Mouse (Mus musculus): ENCODE results near the gene Tmprss13. TPM values are rescaled to one million over a fixed set of nuclear protein-coding genes. Genes with fewer than 3 reads are reported as not detected.
A peak's percentile ranks its signal among the peaks of the same experiment; 100 is the strongest.

The Tmprss13 gene
- total RNA-seq, 2 experiments from 2014 or later, result not detected

DNA sequence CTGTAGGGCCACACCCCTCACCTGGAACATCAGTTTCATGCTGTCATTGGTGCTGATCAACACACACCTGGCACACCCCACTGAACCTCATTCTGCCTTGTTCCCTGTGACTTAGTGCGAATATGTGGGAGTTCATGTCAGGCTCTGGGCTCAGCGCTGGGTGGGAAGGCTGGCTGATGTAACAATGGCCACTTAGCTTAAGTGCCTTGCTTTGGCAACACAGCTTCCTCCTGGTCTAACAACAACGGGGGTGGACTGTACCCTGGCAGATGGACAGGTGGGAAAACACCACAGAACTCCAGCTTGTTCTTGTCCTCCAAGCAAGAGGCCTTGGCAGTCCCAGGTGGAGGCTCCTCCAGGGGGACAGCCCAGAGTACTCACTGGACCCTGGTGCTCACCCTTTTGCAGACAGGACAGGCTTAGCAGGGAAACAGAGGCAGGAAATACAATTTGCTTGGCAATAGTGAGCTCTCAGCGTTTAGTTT is 3.1 kb downstream of the Tmprss13 start:
- intact Hi-C loops (cut with DNase I), result no loop called here
- no peak for DNase-seq (ENCODE audit: low spot score in 2 of 2)

DNA sequence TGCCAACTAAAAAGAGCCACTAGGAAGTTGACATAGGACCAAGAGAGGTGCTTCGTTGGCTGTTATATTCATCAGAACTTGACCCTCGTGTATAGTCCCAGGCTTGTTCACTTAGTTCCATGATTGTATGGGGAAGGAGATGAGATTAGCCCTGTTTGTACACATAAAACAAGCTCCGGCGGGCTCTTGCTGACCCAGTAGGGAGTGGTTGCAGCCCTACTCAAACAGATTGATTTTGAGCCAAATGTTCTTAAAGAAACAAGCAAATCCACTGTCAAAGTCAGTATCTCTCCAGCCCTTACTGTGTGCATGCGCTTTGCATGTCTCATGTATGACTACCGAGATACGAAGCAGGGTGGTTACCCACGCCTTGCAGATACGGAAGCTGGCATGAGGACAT is 7.5 kb downstream of the Tmprss13 start:
- intact Hi-C loops (cut with DNase I), result no loop called here
- DNase-seq (ENCODE audit: low spot score in 2 of 2), result no peak

- intact Hi-C loops (cut with DNase I), result no loop called here
- no peak for DNase-seq (ENCODE audit: low spot score in 2 of 2)
Observed at GRCm38 (mm10) chr9:45328263-45328662, 9.4 kb downstream of the Tmprss13 start.

DNA sequence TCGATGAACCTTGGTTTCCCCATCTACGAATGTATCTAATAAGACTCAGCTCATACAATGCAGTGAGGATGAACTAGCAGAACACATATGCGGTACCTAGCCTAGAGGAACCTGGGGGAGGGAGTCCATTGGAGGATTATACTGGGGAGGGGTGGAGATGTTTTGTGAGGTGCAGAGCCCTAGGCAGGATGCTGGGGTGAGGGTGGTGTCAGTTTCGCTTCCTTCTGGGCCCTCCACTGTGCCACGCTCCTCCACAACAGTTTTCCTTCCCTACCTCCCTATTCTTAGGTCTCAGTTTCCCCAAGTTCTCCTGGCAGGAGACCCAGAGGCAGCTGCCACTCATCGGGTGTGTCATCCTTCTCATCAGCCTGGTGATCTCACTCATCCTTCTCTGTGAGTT is 10.7 kb downstream of the Tmprss13 start:
- intact Hi-C loops (cut with DNase I), result no loop called here
- DNase-seq (ENCODE audit: low spot score in 2 of 2), result no peak

- intact Hi-C loops (cut with DNase I), result no loop called here
- DNase-seq (ENCODE audit: low spot score in 2 of 2), result no peak
Observed at GRCm38 (mm10) chr9:45337406-45337805, 18.5 kb downstream of the Tmprss13 start.

DNA sequence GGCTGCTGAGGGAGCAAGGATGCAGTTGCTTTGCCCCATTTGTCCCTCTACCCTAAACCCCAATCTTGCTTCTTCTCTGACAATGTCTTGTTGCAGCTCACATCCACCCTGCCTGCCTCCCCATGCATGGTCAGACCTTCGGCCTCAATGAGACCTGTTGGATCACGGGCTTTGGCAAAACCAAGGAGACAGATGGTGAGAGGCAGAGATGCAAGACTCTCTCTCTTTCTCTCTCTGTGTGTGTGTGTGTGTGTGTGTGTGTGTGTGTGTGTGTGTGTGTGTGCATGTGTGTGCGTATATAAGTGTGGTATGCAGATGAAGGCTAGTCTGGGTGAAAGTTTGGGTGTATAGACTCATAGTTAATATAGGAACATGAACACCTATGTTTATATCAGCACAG is 24.2 kb downstream of the Tmprss13 start:
- intact Hi-C loops (cut with DNase I), result no loop called here
- no peak for DNase-seq (ENCODE audit: low spot score in 2 of 2)

- intact Hi-C loops (cut with DNase I), result loop anchor here (1.0 kb wide), 1 partner anchor 43 kb away; no protein-coding TSS in a partner anchor
Observed at GRCm38 (mm10) chr9:45345516-45345915, 26.6 kb downstream of the Tmprss13 start.

GRCm38 (mm10) chr9:45346276-45346675 is 27.4 kb downstream of the Tmprss13 start:
- intact Hi-C loops (cut with DNase I), result no loop called here
- DNase-seq (ENCODE audit: low spot score in 2 of 2), result peak in 1 of 2 experiments; percentile 14

More at GRCm38 (mm10) chr9:45345516-45345915, 26.6 kb downstream of the Tmprss13 start:
- peak; percentile 21 to 47 for DNase-seq (ENCODE audit: low spot score in 2 of 2)

DNA sequence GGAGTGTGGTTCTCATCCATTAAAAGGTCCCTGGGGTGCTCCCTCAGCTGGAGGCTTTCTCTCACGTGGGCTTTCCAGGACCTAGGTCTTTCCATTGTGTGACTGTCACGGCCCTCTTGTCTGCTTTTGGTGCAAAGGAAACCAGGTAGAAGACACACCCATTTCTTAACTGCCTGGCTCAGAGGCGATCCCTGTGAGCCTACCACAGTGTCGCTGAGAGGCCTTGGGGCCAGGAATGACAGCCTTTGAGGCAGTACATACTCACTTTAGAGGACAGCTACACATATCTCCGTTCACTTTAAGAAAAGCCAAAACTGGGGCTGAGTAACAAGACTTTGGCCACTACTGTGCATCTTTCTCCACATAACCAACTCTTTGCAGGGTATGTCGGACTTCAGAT is 29.7 kb downstream of the Tmprss13 start:
- no peak for DNase-seq (ENCODE audit: low spot score in 2 of 2)
- intact Hi-C loops (cut with DNase I), result no loop called here

DNA sequence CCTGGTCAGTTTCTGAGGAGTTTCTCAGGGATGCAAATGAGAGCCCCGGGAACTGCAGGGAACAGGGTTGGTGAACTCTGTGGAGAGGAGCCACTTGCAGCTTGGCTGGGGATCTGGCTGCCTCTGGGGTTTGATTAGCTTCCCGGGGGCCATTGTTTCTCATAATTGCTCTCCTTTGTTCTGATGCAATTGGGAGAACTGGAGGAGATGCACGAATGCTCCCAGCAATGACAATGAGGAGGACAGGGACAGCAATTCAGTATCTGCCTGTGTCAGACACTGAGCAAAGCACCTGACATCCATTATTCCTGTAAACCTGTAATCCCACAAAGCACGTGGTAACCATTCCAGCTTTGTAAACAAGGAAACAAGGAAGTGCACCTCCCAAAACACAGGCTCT is 30.3 kb downstream of the Tmprss13 start:
- intact Hi-C loops (cut with DNase I), result no loop called here

DNA sequence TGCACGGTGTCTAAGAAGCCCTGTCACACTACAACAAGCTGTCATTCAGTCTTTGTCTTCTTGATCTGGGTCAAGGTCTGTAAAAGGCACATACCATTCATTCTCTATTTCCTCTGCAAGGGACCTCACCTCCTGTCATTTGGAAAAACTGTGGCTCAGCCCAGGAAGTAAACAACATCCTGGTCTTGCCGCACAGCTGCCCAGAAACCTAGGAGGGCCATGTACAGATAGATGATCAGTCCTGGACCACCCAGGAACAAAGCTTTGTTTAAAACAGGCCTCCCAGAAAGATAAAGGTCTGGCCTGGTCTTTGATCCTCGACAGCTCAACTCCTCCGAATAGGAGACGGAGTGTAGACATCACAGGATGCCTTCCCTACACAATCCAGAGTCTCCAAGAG is 31.0 kb downstream of the Tmprss13 start:
- no peak for DNase-seq (ENCODE audit: low spot score in 2 of 2)
- intact Hi-C loops (cut with DNase I), result no loop called here

More for the DNA sequence above, 30.3 kb downstream of the Tmprss13 start:
- no peak for DNase-seq (ENCODE audit: low spot score in 2 of 2)

- DNase-seq (ENCODE audit: low spot score in 2 of 2), result no peak
- intact Hi-C loops (cut with DNase I), result no loop called here
Observed at GRCm38 (mm10) chr9:45355192-45355591, 36.3 kb downstream of the Tmprss13 start.

DNA sequence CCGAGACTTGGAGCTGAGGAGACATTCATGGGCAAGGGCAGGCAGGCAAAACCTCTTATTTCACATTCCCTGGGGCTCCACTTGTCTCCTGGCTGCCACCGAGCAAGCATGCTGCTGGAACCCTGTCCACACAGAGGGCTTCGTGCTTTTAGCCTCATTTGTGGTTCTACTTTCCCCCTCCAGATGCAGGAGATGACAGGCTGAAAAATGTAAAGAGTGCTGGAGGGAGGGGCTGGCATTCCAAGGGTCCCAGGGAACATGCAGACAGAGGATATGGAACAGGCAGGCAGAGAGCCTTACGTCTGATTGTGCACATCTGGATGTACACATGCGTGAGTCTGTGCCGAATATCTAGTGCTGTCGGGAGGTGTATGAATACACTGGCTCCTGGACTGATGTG is 39.5 kb downstream of the Tmprss13 start:
- no peak for DNase-seq (ENCODE audit: low spot score in 2 of 2)
- intact Hi-C loops (cut with DNase I), result no loop called here

DNA sequence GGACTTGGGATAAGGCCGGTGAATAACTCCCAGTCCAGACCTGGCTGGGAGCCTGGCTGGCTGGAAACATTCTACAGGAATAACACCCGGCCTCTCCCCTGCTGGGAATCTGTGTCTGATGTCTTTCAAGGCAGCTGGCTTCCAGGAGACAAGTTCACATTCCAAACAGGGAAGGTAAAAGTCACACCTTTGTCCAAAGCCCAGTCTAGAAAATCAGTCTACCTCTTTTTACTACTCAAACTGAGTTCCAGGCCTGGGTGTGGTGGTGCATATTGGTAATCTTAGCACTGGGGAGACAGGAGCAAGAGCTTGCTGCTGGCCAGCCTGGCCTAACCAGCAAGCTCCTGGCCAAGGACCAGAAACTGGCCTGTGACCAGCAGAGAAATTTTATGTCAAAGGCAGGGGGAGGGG is 43.2 kb downstream of the Tmprss13 start:
- intact Hi-C loops (cut with DNase I), result no loop called here
- no peak for DNase-seq (ENCODE audit: low spot score in 2 of 2)

- intact Hi-C loops (cut with DNase I), result no loop called here
- DNase-seq (ENCODE audit: low spot score in 2 of 2), result no peak
Observed at GRCm38 (mm10) chr9:45363639-45364214, 44.8 kb downstream of the Tmprss13 start.

DNA sequence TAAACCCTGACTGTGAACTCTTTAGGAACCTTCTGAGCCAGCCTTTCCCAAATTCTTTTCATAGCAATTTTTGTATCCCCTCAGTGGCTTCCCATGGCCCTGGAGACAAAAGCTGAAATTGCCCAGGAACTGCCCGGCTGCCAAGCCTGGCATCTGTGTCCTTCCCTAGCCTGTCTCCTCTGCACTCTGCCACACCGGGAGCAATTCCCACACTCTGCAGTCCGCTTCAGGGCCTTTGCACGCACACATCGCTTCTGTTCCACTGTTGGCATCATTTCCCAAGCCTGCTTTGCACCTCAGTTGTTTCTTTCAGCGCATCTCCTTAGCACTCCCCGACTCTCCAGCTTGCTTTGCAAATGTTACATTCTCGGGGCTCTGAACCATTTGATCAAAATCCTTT is 48.8 kb downstream of the Tmprss13 start:
- no peak for DNase-seq (ENCODE audit: low spot score in 2 of 2)
- intact Hi-C loops (cut with DNase I), result no loop called here

DNA sequence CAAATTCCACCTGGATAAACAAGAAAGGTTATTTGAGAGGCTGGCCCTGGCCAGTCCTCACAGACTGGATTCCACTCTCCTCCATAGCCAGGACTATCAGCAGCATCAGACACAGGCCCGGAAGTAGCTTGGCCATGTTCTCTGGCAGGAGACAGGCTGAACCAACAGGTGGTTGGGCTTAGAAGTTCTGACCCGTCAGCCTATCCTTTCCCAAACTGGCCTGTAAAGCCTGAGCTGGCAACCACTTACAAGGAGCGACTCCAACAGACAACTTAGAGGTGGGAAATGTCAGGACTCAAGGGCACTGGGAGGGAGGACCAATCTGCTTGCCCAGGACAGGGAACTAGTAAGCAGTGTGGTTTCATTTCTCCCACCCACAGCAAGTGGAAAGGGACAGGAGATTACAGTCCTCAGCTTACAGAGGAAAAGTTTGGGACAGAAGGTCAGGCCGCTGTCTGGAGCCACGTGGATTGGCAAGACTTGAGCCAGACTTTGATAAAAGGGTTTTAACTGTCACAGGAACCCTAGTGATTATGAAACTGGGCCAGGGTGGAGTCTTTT is 49.5 kb downstream of the Tmprss13 start:
- intact Hi-C loops (cut with DNase I), result no loop called here
- DNase-seq (ENCODE audit: low spot score in 2 of 2), result no peak

DNA sequence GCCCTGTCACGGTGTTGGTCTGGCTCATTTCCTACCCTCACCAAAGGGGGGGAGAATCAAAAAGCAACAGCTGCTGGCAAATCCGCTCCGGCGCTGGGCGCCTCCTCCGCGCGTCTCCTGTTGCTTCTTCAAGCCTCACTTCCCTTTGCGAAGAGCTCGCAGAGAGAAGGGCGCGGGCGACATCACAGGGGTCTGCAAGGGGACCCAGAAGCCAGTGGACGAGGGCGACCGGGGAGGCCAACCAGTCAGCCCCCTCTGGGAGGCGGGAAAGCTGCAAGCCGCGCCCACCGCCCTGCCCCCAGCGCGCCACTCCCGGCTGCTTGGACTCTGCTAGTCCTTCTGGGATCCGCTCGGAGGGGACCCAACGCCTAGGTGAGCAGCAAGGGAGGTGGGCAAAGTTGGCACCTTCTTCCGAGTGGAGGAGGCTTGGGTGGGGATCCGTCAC is 51.2 kb downstream of the Tmprss13 start, which contains the start of gene Fxyd6:
Gene Fxyd6, plus strand, starts transcription at position 69 of the 445 bp plus-strand sequence.
- intact Hi-C loops (cut with DNase I), result no loop called here
- DNase-seq (ENCODE audit: low spot score in 2 of 2), result peak; percentile 50 to 51

- intact Hi-C loops (cut with DNase I), result no loop called here
- DNase-seq (ENCODE audit: low spot score in 2 of 2), result no peak
Observed at GRCm38 (mm10) chr9:45370616-45371336, 51.9 kb downstream of the Tmprss13 start.

GRCm38 (mm10) chr9:45371337-45371707 is 52.4 kb downstream of the Tmprss13 start:
- intact Hi-C loops (cut with DNase I), result no loop called here
- peak; percentile 19 to 55 for DNase-seq (ENCODE audit: low spot score in 2 of 2)

DNA sequence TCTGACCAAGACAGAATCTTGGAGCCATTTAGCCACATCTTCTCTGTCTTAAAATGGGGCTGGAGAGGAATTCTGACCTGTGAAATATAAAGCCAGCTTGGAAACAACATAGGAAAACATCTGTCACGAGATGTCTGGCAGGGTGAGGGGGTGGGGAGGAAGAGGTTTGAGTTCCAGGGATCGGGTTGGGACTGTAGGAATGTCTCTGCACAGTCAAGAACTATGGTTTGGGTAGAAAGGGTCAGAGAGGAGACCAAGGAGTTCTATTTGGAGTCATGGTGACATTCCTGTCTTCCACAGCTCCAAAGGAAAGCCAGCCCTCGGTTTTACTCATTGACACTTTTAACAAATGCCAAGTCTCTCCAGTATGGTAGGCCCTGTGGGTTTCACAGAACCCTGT is 55.0 kb downstream of the Tmprss13 start:
- DNase-seq (ENCODE audit: low spot score in 2 of 2), result no peak
- intact Hi-C loops (cut with DNase I), result no loop called here

All from left cerebral cortex, postnatal 14 days (tissue).